Mouse (Mus musculus) hindlimb bud, embryonic 11.5 days (tissue): Measurements from ENCODE around the gene D1Pas1.

Experiments
- DNase-seq: peaks from one replicate; pipeline ENCODE4 v3.0.0-alpha.2; 2012; ENCODE audit warnings: low read depth, low spot score; ENCODE audit errors: extremely low spot score

The D1Pas1 gene

GRCm38 (mm10) chr1:186986086-186986485, 18.9 kb downstream of the D1Pas1 start:
- DNase-seq = no peak

- DNase-seq = no peak
Measured at GRCm38 (mm10) chr1:186986506-186986905, 19.3 kb downstream of the D1Pas1 start.

- no peak for DNase-seq
Measured at GRCm38 (mm10) chr1:186988281-186988682, 21.1 kb downstream of the D1Pas1 start.

DNA sequence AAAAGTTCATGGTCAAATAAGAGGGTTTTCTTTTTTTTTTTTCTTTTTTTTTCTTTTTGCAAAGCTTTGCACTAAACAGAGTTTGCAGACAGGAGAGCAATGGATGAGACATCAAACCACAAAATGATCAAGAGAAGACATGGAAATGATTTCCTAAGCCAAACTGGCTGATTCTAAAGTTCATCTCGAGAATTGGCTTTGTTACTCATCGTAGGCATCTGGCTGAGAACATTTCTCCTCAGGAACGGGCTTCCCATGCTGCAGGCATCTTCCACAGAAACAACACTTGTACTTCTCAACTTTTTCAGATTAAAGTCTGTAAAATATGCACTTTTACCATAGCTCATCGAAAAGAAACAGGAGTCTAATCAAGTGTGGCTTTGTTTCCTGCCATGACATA, 21.6 kb downstream of the D1Pas1 start:
- DNase-seq = no peak

DNA sequence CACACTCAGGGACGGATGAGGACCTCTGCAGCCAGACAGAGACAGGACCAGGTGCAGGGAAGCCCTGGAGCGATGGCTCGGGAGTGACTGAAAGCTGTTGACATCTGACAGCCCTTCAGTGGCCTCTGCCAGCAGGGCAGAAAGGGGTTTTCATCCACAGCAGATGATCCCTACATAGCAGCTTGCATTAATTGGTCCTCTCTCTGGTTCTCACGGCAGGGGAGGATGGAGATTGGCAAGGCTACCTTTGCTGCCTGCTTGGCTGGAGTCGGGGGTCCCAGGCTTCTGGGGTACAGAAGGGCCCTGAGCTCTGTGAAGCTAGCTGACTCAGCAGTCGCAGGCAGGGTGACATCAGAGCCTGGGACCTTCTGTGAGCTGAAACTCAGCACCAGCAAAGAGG, 24.3 kb downstream of the D1Pas1 start:
- DNase-seq = no peak

DNA sequence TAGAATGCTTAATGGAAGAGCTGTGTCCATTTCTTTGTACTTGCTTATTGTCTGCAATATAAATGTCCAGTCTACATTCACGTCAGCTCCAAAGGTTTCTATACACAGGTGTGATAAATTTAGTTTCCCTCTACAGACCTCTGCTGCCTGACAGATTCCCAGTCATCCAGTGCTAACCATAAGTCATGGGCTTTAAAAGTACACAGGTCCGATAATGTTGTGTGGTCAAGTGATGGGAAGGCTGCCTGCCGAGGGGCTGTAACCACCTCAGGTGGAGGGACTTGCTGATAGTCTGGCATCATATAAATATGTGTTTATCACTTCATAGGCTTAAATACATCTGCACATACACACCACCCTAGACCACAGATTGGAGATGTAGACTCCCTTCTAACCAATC, 24.9 kb downstream of the D1Pas1 start:
- DNase-seq = no peak

DNA sequence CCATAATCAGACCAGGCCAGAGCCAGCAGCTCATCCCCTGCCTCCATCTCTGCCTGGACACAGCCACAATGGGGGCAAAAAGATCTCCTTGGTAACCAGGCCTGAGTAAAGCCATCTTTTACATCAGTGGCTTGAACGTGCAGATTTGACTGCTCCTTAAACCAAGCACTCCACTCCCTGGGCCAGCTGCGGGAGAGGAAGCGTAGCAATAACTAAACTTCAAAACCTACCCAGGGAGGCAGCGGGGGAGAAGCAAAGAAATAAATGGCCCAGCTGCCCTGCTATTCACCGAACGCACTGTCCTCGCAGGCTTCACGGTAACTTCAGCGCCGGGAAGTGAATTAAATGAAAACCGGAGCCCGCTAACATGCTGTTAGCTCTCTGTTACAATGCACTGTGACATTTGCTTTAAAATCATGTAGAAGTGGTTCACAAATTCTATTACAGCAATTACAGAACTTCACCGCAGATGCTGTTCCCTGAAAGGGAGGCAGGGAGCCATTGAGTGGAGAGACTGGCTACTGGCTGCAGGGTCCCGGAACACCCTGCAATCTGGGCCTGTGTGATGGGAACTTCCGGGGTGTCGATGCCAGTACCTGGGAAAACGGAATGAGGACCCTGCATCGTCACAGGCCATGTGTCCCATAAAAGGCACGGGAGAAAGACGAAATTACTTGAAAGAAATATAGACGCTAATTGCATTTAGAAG, 30.5 kb downstream of the D1Pas1 start:
- no peak for DNase-seq

- no peak for DNase-seq
Measured at GRCm38 (mm10) chr1:187003441-187003861, 36.2 kb downstream of the D1Pas1 start.

- DNase-seq = no peak
Measured at GRCm38 (mm10) chr1:187004306-187004705, 37.1 kb downstream of the D1Pas1 start.

- DNase-seq = no peak
Measured at GRCm38 (mm10) chr1:187006227-187006925, 39.2 kb downstream of the D1Pas1 start.

DNA sequence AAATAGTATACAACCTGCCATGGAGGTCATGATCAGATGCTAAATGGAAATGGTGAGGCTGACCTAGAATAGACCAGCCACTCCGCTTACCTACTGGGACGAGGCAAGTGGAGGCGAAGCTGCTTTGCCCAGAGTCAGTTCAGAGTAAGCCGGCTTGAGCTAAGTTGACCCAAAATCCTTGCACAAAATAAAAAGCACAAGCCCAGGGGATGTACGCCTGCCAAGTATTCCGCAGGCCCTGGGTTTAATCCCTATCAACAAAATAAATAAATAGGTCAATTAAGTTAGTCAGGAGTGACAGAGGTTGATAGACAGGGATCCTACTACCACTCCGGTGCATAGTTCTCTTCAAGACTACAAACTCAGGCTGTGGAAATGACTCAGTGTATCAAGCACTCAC, 41.0 kb downstream of the D1Pas1 start:
- no peak for DNase-seq

DNA sequence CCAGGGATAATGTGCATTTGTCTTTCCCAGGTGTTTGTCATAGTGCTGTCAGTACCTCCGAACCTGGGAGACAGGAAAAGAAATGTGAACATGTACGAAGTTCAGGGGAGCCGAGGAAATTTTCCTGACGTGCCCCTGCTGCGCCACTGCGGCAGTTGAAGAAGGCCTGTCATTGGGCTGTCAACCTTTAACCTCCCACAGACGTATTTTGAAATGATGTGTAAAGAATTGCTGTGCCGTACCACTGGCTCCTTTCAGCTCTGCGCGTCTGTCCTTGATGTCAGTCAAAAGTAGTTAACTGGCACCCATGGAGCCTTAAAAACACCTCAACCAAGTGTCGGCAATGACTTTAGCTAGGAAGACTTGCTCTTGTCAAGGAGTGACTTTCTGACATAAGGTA, 42.9 kb downstream of the D1Pas1 start:
- no peak for DNase-seq

DNA sequence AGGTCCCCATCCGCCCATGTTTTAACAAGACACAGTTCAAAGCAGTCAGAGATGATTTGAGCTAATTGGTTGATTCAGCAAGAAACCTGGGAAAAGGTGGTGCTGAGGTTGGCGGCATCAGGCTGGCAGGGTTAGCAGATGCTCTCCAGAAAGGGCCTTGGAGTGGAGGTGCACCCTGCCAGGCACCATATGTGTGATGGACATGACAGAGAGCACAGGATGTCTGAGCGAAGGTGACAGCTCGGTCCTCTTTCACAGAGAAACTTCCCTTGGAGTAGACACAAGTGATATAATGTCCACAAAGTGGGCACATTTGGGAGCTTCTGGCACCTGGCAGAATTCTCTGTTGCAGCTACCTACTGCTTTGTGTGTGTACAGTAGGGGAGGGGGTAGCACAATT, 44.4 kb downstream of the D1Pas1 start:
- DNase-seq = no peak

DNA sequence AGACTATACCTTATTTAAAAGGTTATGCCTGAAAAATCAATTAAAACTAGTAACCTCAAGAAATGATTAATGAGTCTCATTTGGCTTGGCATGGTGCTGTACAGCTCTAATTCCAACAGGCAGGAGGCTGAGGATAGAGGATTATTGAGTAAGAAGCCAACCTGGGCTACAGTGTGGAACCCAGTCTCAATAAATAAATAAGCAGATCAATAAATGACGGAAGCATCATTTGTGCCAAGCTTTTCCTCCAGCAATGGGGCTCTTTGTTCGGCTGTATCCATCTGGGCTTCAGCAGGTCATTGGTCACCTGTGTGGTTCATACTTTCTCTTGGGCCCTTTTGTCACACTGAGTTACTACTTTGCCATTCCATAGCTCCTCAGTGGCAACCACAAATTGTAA, 46.9 kb downstream of the D1Pas1 start:
- DNase-seq = no peak

GRCm38 (mm10) chr1:187015673-187016072, 48.5 kb downstream of the D1Pas1 start:
- no peak for DNase-seq

- DNase-seq = no peak
Measured at GRCm38 (mm10) chr1:187016116-187016515, 48.9 kb downstream of the D1Pas1 start.

DNA sequence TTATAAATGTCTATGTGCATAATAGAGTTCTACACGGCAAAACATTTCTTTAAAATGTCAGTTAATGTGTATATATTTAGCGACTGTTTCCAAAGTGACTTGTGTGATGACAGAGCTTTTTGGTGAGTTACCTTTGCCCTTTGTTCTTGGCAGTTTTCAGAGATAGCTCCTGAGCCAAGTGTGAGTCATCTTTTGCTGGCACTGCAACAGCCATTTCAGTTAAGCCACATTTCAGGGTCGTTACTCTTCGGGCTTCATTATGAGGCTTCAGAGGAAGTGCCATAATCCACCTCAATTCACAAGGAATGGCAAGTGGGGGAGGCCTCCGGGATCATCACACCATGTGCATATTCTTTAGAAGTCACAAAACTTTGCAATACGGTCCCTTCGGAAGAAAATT, 52.8 kb downstream of the D1Pas1 start:
- DNase-seq = no peak
